In genomic region chr10:22696236-22696635, GRCm38 (mm10) we compare ENCODE assay signal across 26 mouse cellular contexts. TPM values are rescaled to one million over a fixed set of nuclear protein-coding genes. Genes with fewer than 3 reads are reported as not detected.
DNase-seq lines count a peak whose midpoint lies in the region; ATAC-seq and TF ChIP-seq lines count a peak whose summit lies in the region.
"Had no signal": no experiment of that assay in that cellular context is flagged by ENCODE, and none has a peak within 500 bp of the region (broad histone marks: within the 10 kb centered on the region; RNA-seq: fewer than 3 reads in every experiment).

No protein-coding gene starts in this region.

- ATAC-seq in cerebellum, adult (ENCODE audit: insufficient number of reproducible peaks, low FRiP score, low TSS enrichment): peak; percentile 23; the same call in 1 of the 2 replicates
- ATAC-seq in lung, embryonic 14.5 days (ENCODE audit: insufficient read depth): peak; percentile 22; the same call in 1 of the 2 replicates
- ATAC-seq in kidney, embryonic 14.5 days (ENCODE audit: low FRiP score, low TSS enrichment): peak; percentile 43; the same call in 1 of the 2 replicates
- ATAC-seq: activated CD4-positive, CD25-positive, alpha-beta regulatory T cell, adult 4 months; CD4-positive, CD25-positive, alpha-beta regulatory T cell, adult 4 months; forebrain, embryonic 15.5 days; inflammation-experienced regulatory T-cells, adult 6 months had no signal

- 77% methylated on average over 9 of the region's 9 CpGs for WGBS in lung, embryonic 14.5 days
- WGBS in kidney, embryonic 14.5 days: 79% methylated on average over 9 of the region's 9 CpGs

- TF ChIP-seq CTCF in lung, embryonic 14.5 days (IDR thresholded peaks at IDR 0.05; ENCODE audit: low read depth): peak; percentile 36; the same call in 1 of the 2 replicates

- no peak overlapping the region for H3K4me2 ChIP-seq in lung, embryonic 14.5 days
- no peak overlapping the region for H3K4me2 ChIP-seq in kidney, embryonic 14.5 days (replicated peaks; ENCODE audit: low read depth, low read length)
- H3K4me2 ChIP-seq: embryonic facial prominence, embryonic 12.5 days; forebrain, embryonic 15.5 days; heart, embryonic 11.5 days; hindbrain, embryonic 13.5 days; limb, embryonic 15.5 days; liver, embryonic 15.5 days; midbrain, embryonic 11.5 days had no signal

- no peak overlapping the region for H3K9ac ChIP-seq in lung, embryonic 14.5 days
- H3K9ac ChIP-seq in kidney, embryonic 14.5 days (ENCODE audit: low read depth, low read length): no peak overlapping the region
- H3K9ac ChIP-seq: embryonic facial prominence, embryonic 12.5 days; forebrain, embryonic 15.5 days; hindbrain, embryonic 13.5 days; limb, embryonic 15.5 days; liver, embryonic 15.5 days had no signal

- no peak overlapping the region for H3K4me3 ChIP-seq in lung, embryonic 14.5 days (ENCODE audit: low read depth, low read length)
- no peak overlapping the region for H3K4me3 ChIP-seq in kidney, embryonic 14.5 days (ENCODE audit: low read length)
- H3K4me3 ChIP-seq: embryonic facial prominence, embryonic 12.5 days; erythroblast, embryonic 14.5 days; forebrain, embryonic 15.5 days; hindbrain, embryonic 13.5 days; limb, embryonic 15.5 days; liver, embryonic 15.5 days had no signal

- H3K27me3 ChIP-seq in lung, embryonic 14.5 days (ENCODE audit: insufficient read depth, low read length): no peaks in the 10 kb centered on the region
- H3K27me3 ChIP-seq in kidney, embryonic 14.5 days (ENCODE audit: control insufficient read depth, insufficient read depth, low read length): no peaks in the 10 kb centered on the region
- H3K27me3 ChIP-seq: embryonic facial prominence, embryonic 12.5 days; forebrain, embryonic 15.5 days; hindbrain, embryonic 13.5 days; limb, embryonic 15.5 days; liver, embryonic 15.5 days; Patski had no signal

- 0 out of 2 replicates have a peak, but pooled peaks cover 3% of the 10 kb centered on the region for H3K36me3 ChIP-seq in lung, embryonic 14.5 days (ENCODE audit: insufficient read depth)
- H3K36me3 ChIP-seq in kidney, embryonic 14.5 days (ENCODE audit: control insufficient read depth, insufficient read depth, low read length): no peaks in the 10 kb centered on the region
- H3K36me3 ChIP-seq: limb, embryonic 15.5 days; liver, embryonic 15.5 days had no signal

- no peaks in the 10 kb centered on the region for H3K4me1 ChIP-seq in lung, embryonic 14.5 days (ENCODE audit: insufficient read depth)
- H3K4me1 ChIP-seq in kidney, embryonic 14.5 days (ENCODE audit: control insufficient read depth, insufficient read depth, low read length): no peaks in the 10 kb centered on the region
- H3K4me1 ChIP-seq: embryonic facial prominence, embryonic 12.5 days; liver, embryonic 15.5 days had no signal

- no peak overlapping the region for H3K27ac ChIP-seq in lung, embryonic 14.5 days (ENCODE audit: low read depth)
- no peak overlapping the region for H3K27ac ChIP-seq in kidney, embryonic 14.5 days (ENCODE audit: low read depth, low read length)
- H3K27ac ChIP-seq: embryonic facial prominence, embryonic 12.5 days; forebrain, embryonic 15.5 days; hindbrain, embryonic 13.5 days; limb, embryonic 15.5 days; liver, embryonic 15.5 days had no signal

- no peak for DNase-seq in cerebellum, postnatal 4 days (ENCODE audit: low spot score in 2 of 2)
- DNase-seq in lung, embryonic 14.5 days: no peak
- no peak for DNase-seq in lung, postnatal 10 days
- peak; percentile 31 for DNase-seq in lung, postnatal 36 days
- no peak for DNase-seq in thymus, postnatal 25 days
- no peak for DNase-seq in layer of hippocampus, adult 18-20 months (ENCODE audit: low spot score in 2 of 2)
- DNase-seq: adrenal gland, postnatal 10 days; cerebellum, adult 11-12 months; heart, postnatal 14 days; right cerebral cortex, postnatal 25 days; thymus, adult 18-20 months had no signal

- H3K9me3 ChIP-seq in lung, embryonic 14.5 days (ENCODE audit: low read depth, low read length): no peaks in the 10 kb centered on the region
- no peaks in the 10 kb centered on the region for H3K9me3 ChIP-seq in kidney, embryonic 14.5 days (ENCODE audit: control insufficient read depth, low read length)
- H3K9me3 ChIP-seq: embryonic facial prominence, embryonic 12.5 days; forebrain, embryonic 15.5 days; hindbrain, embryonic 13.5 days; limb, embryonic 15.5 days; liver, embryonic 15.5 days had no signal

RNA-seq across cellular contexts. Expression of gene Tbpl1, which starts 35.5 kb away (rescaled TPM):
- 60.8 and 63.5 TPM in 2 replicates for polyA plus RNA-seq in lung, embryonic 14.5 days (2014; fragmentation: Nextera tagmentation; extraction: Ambion mirVana)
- 73.3 and 75.9 TPM in 2 replicates for polyA plus RNA-seq in kidney, embryonic 14.5 days (2014; fragmentation: Nextera tagmentation; extraction: Ambion mirVana)
- 10 to 100 TPM; 63.9 to 66.5 TPM for total RNA-seq in layer of hippocampus, adult 18-20 months (2021)

RNA-seq across cellular contexts. Expression of gene Slc2a12, which starts 51.4 kb away (rescaled TPM):
- 1.1 and 1.3 TPM in 2 replicates for polyA plus RNA-seq in lung, embryonic 14.5 days (2014; fragmentation: Nextera tagmentation; extraction: Ambion mirVana)
- 0.97 and 2.2 TPM in 2 replicates for polyA plus RNA-seq in kidney, embryonic 14.5 days (2014; fragmentation: Nextera tagmentation; extraction: Ambion mirVana)
- total RNA-seq in layer of hippocampus, adult 18-20 months (2021): 1 to 10 TPM; 3.3 to 6.0 TPM
- total RNA-seq: granulocyte monocyte progenitor cell, adult 5-6 weeks had no signal
- polyA plus RNA-seq: activated CD4-positive, CD25-positive, alpha-beta regulatory T cell, adult 4 months; CD4-positive, CD25-positive, alpha-beta regulatory T cell, adult 4 months; erythroblast, embryonic 14.5 days; Patski had no signal
